Mouse (Mus musculus): ENCODE results near the gene Gm6812.
"Not testable (repeated sequence)": the region's sequence is repeated elsewhere in the genome, so short reads cannot be mapped to it uniquely, and the experiment has no call there.

Gm6812 gene

GRCm38 (mm10) chrX:68892953-68893352, at the start of gene Gm6812:
Gene Gm6812, minus strand, starts transcription at chrX:68893053.
- not testable (repeated sequence) for DNase-seq

DNA sequence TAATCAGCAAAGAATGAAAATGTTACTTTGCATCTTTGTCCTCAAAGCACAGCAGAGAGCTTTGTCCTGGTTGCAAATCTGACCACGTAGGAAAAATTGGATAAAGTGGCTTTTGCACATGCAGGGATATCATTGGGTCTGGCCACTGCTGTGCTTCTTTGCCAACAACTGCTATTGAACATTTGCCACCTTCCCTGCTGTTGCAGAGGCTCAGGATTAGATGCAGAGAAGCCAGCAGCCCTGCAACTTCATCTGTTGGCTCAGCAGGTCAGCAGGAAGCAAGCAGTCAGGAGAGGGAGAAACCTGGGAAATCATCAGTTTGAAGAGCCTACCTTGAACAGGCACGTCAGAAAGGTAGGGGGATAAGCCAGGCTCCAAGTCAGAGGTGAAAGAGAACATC, 27.7 kb downstream of the Gm6812 start:
- peak; percentile 63 for DNase-seq
